Mouse (Mus musculus) neural tube, embryonic 11.5 days (tissue): Measurements from ENCODE around the gene H2-DMb2. TPM values are rescaled to one million over a fixed set of nuclear protein-coding genes. Genes with fewer than 3 reads are reported as not detected.

ENCODE experiments used
- ATAC-seq: fragments of 200-750 bp; cut with Nextera tagmentation; 2 replicates; pipeline ENCODE4 v1.8.0; 2017; ENCODE audit warnings: moderate number of reproducible peaks, mild to moderate bottlenecking, moderate TSS enrichment, moderate library complexity; ENCODE audit not compliant: insufficient read depth, low FRiP score, low TSS enrichment
- DNase-seq: peaks from one replicate; pipeline ENCODE4 v3.0.0-alpha.2; 2015; ENCODE audit warnings: low spot score
- H3K27ac ChIP-seq: fragments of 300-500 bp; sonication (generic); 2 replicates; pipeline ENCODE4 v1.5.1; 2014; ENCODE audit warnings: low read depth, mild to moderate bottlenecking, low read length
- H3K27me3 ChIP-seq: fragments of 300-500 bp; sonication (generic); 2 replicates; pipeline ENCODE4 v1.6.1; 2014; ENCODE audit warnings: mild to moderate bottlenecking, low read length, mixed read lengths; ENCODE audit not compliant: control insufficient read depth, insufficient read depth
- H3K36me3 ChIP-seq: fragments of 300-500 bp; sonication (generic); 2 replicates; pipeline ENCODE4 v1.6.1; 2014; ENCODE audit warnings: mild to moderate bottlenecking, low read length, moderate library complexity, mixed read lengths; ENCODE audit not compliant: control insufficient read depth, insufficient read depth
- H3K4me1 ChIP-seq: fragments of 300-500 bp; sonication (generic); 2 replicates; pipeline ENCODE4 v1.6.1; 2014; ENCODE audit warnings: low read length, mixed read lengths; ENCODE audit not compliant: control insufficient read depth, insufficient read depth
- H3K4me2 ChIP-seq: fragments of 300-500 bp; sonication (generic); 2 replicates; pipeline ENCODE4 v1.6.1; 2014; ENCODE audit warnings: low read depth, mild to moderate bottlenecking, moderate library complexity
- H3K4me3 ChIP-seq: fragments of 300-500 bp; sonication (generic); 2 replicates; pipeline ENCODE4 v1.5.1; 2014; ENCODE audit warnings: low read depth, low read length
- H3K9ac ChIP-seq: fragments of 300-500 bp; sonication (generic); 2 replicates; pipeline ENCODE4 v1.6.1; 2014; ENCODE audit warnings: mild to moderate bottlenecking, low read length
- H3K9me3 ChIP-seq: fragments of 300-500 bp; sonication (generic); 2 replicates; pipeline ENCODE4 v1.6.1; 2016; ENCODE audit warnings: low read length; ENCODE audit not compliant: control insufficient read depth
- WGBS: fragments of 180-500 bp; shearing (Covaris S2); extraction: QIAGEN DNeasy Blood & Tissue Kit; methylation state at CpG from one replicate; pipeline ENCODE4 v1.1.7; 2014; 5-methylcytosine and 5-hydroxymethylcytosine counted together
- polyA plus RNA-seq: library from polyadenylated mRNA; unstranded; fragments of >200 nt; fragmentation: Nextera tagmentation; extraction: Ambion mirVana; gene quantifications from 2 replicates; pipeline ENCODE4 v1.2.1, GENCODE M21; 2014

H2-DMb2 gene
- not detected in 2 replicates for polyA plus RNA-seq

DNA sequence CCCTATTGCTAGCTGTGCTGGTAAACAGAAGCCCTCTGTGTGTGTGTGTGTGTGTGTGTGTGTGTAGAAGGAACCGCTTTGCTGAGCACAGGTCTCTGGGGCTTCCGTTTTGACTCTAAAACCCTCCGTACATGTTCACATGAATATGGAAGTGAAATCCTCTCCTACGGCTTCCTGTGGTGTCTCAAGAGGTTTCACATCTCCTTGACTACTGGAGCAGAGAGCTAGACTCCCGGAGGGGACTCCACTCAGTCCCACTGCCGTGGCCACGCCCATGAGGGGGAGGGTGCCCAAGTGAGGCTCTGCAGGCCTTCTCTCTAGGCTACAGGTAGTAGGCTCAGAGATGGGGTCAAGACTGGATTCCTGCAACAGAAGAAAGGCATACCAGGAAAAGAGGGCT is at the start of gene H2-DMb2:
Gene H2-DMb2, plus strand, starts transcription at position 275 of the 400 bp plus-strand sequence.
- ATAC-seq, result no peak
- peaks cover 22% of the 10 kb centered on the region for H3K27me3 ChIP-seq

DNA sequence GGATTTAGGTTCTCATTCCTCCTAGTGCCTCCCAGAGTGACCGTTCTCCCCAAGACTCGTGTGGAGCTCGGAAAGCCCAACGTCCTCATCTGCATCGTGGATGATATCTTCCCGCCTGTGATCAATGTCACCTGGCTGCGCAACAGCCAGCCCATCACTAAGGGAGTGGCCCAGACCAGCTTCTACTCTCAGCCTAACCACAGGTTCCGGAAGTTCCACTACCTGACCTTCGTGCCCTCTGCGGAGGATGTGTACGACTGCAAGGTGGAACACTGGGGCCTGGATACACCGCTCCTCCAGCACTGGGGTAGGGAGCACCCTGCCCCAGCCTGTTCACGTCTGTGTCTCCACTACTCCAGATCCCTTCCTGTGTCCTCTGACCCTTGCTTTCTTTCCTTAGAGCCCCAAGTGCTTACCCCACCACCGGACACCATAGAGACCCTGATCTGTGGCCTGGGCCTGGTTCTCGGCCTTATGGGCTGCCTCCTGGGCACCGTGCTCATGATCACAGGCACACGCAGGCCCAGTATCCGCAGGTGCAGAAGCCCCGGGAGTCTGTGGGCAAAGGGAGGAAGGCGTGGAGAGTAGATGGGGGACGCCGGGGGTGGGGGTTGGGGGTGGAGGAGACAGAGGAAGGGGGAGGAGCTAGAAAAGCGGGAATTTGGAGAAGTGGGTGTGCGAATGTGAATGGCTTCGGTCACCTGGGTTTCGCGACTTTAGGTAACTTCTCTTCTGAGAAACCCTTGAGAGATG is 48.6 kb upstream of the H2-DMb2 start:
- H3K4me2 ChIP-seq, result no peak overlapping the region
- ATAC-seq (no peak), DNase-seq (no peak)
- H3K36me3 ChIP-seq, result no peaks in the 10 kb centered on the region
- H3K4me1 ChIP-seq, result no peaks in the 10 kb centered on the region
- H3K27me3 ChIP-seq, result no peaks in the 10 kb centered on the region
- no peaks in the 10 kb centered on the region for H3K9me3 ChIP-seq
- H3K27ac ChIP-seq, result no peak overlapping the region
- no peak overlapping the region for H3K4me3 ChIP-seq
- 84% methylated on average over 27 of the region's 27 CpGs for WGBS
- no peak overlapping the region for H3K9ac ChIP-seq

More for the DNA sequence above, at the start of gene H2-DMb2:
- H3K36me3 ChIP-seq, result no peaks in the 10 kb centered on the region
- H3K4me3 ChIP-seq, result no peak within 1 kb of the TSS
- 45% methylated on average over 7 of the region's 7 CpGs for WGBS
- H3K4me1 ChIP-seq, result no peaks in the 10 kb centered on the region
- DNase-seq, result no peak
- H3K27ac ChIP-seq, result no peak within 1 kb of the TSS
- H3K9ac ChIP-seq, result no peak within 1 kb of the TSS
- no peak within 1 kb of the TSS for H3K4me2 ChIP-seq
- no peaks in the 10 kb centered on the region for H3K9me3 ChIP-seq

DNA sequence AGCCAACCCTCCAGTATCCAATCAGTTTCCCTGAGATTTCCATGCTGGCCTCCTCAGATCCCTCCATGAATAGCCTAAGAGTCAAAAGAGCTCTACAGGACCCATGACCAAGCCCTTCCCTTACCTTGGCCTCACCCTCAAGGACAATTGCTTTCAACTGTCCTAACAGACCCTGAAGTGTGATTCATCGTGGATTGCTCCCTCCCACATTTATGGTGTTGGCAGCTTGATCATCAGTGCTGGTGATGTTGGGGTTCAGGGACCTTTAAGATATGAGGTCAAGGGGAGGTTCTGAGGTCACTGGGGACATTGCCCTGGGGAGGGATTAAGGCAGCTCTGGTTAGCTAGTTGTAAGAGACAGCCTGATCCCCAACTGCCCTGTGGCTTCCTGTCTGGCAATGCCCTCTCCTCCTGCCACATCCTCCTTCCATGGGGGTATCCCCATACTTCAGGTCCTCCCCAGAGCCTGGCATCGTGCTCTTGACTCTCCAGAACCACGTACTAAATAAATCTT is 46.6 kb upstream of the H2-DMb2 start:
- ATAC-seq (no peak), DNase-seq (no peak)
- Histone ChIP-seq H3K4me1 (0 out of 2 replicates have a peak, but pooled peaks cover 2% of the 10 kb centered on the region), H3K36me3 (no peaks in the 10 kb centered on the region), H3K4me2 (no peak overlapping the region), H3K4me3 (no peak overlapping the region), H3K9ac (no peak overlapping the region), H3K9me3 (no peaks in the 10 kb centered on the region), H3K27me3 (no peaks in the 10 kb centered on the region), H3K27ac (no peak overlapping the region)
- 72% methylated on average over 3 of the region's 3 CpGs for WGBS

DNA sequence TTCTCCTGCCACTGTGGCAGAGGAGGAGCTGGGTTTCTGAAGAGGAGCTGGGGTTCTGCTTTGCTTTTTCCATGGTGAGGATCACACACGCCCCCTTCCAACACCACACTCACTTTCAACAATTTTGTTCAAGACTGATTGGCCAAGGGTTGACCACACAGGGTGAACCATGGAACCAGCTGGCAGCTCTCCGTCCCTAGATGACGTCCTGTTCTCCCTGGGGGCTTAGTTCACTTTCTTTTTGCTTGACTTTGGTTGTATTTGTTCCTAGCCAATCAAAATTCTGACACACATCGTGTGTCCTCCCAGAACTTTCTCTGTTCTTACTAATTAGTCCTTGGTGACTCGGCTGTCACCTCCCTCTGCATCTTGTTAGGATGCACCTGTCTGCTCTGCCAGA is 45.8 kb upstream of the H2-DMb2 start:
- no peak for ATAC-seq
- no peak overlapping the region for H3K27ac ChIP-seq
- no peaks in the 10 kb centered on the region for H3K27me3 ChIP-seq
- no peaks in the 10 kb centered on the region for H3K36me3 ChIP-seq
- H3K4me2 ChIP-seq, result no peak overlapping the region
- H3K4me3 ChIP-seq, result no peak overlapping the region
- H3K4me1 ChIP-seq, result 0 out of 2 replicates have a peak, but pooled peaks cover 4% of the 10 kb centered on the region
- WGBS, result 63% methylated on average over 5 of the region's 5 CpGs
- DNase-seq, result no peak
- no peak overlapping the region for H3K9ac ChIP-seq
- H3K9me3 ChIP-seq, result no peaks in the 10 kb centered on the region

DNA sequence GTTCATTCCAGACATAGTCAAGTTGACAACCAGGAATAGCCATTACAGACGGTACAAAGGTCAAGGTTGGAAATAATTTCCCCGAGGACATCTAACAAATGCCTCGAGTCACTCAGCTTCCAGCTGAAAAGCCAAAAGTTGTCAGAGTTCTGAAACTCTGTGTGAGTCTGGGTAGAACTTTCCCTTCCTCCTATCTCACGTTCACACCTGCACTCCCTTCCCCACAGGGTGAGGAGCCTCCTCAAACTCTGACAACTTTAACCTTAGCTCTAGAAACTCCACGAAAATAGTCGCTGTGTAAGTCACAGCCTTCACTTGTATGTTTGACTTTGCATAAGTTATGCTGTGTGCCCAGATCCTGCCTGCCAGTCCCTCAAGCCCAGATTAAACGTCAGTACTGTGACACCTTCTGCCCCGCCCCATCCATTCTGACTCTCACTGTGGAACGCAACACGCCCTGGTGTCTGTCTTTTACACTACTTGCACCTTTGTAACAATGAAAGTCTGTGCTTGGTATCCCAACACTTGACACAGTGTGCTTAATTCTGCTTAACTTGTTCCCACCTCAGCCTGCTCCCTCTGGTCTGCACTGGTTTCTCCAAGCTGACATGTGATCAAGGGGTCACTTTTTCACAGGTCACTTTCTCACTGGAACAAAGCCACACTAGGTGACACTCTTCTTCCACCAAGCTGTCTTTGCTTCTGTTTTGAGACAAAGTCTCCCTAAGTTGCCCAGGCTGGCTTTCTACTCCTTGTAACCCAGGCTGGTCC is 44.2 kb upstream of the H2-DMb2 start:
- 60% methylated on average over 10 of the region's 10 CpGs for WGBS
- Histone ChIP-seq H3K27me3 (no peaks in the 10 kb centered on the region), H3K4me1 (0 out of 2 replicates have a peak, but pooled peaks cover 4% of the 10 kb centered on the region), H3K27ac (no peak overlapping the region), H3K4me2 (no peak overlapping the region), H3K9me3 (no peaks in the 10 kb centered on the region), H3K9ac (no peak overlapping the region), H3K36me3 (no peaks in the 10 kb centered on the region), H3K4me3 (no peak overlapping the region)
- DNase-seq (no peak), ATAC-seq (no peak)

DNA sequence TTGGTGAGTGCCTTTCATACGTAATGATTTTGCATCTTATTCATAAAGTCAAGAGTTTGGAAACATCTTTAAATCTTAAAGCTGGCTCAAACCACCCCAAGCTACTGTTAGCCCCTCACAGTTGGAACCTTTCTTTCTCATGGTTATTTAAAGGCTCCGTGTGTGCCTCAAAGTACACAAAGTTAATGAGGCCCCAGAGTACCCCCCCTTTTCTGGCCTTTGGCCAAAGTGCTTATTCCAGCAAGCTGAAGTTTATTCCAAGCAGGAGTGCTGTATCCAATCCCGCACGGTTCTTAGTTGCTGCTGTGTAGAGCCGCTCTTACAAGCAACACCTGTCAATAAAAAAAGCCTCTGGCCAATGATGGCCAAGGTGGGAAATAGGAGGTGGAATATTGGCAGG is 43.6 kb upstream of the H2-DMb2 start:
- no peak overlapping the region for H3K27ac ChIP-seq
- 68% methylated on average over 5 of the region's 5 CpGs for WGBS
- no peak for ATAC-seq
- H3K27me3 ChIP-seq, result no peaks in the 10 kb centered on the region
- H3K4me2 ChIP-seq, result no peak overlapping the region
- no peak overlapping the region for H3K9ac ChIP-seq
- no peak for DNase-seq
- H3K36me3 ChIP-seq, result no peaks in the 10 kb centered on the region
- 0 out of 2 replicates have a peak, but pooled peaks cover 4% of the 10 kb centered on the region for H3K4me1 ChIP-seq
- no peak overlapping the region for H3K4me3 ChIP-seq
- no peaks in the 10 kb centered on the region for H3K9me3 ChIP-seq

DNA sequence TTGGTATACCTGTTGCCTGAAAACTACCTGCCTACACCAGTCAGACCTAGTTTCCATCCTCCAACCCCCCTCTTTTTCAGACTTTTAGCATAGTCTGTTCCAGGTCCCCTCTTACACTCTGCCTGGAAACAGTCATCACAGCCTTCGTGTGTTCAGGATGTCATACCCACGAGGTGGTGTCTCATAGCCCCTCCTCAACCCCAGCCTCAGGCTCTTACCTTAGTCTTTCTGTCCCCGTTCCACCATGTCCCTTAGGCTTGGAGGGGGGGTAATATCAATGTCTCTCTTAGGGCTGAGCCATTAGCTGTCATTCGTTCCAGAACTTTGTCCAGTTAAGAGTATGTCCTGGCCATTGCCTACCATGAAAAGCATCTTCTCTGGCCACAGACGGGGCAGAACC is 41.9 kb upstream of the H2-DMb2 start:
- WGBS, result 37% methylated on average over 5 of the region's 5 CpGs

DNA sequence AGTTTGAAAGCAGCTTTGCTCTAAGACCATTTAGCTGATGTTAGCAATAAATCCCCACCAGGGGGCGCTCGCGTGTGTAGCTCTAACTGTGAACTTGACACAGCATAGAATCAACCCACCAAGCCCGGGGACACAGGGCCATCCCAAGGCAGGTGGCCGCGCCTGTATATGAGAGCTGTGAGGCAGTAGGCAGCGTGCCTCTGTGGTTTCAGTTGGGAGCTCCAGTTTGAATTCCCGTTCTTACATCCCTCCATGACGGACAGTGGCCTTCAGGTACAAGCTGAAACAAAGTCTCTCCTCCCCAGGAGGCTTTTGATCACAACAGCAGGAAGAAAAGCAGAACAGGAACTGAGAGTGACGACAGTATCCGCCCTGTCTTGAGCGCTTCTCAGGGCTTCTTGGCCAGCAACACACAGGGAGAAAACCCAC is 41.5 kb upstream of the H2-DMb2 start:
- Histone ChIP-seq H3K27me3 (no peaks in the 10 kb centered on the region), H3K4me2 (peak overlapping the region; percentile 28; the same call in 1 of the 2 replicates), H3K4me1 (0 out of 2 replicates have a peak, but pooled peaks cover 4% of the 10 kb centered on the region), H3K9ac (no peak overlapping the region; the same call in 1 of the 2 replicates), H3K27ac (no peak overlapping the region), H3K4me3 (0 out of 2 replicates have a peak overlapping the region, but pooled peaks have one; percentile 8), H3K36me3 (no peaks in the 10 kb centered on the region), H3K9me3 (no peaks in the 10 kb centered on the region)
- 6% methylated on average over 12 of the region's 12 CpGs for WGBS
- 0 out of 2 replicates have a peak, but pooled peaks have one; percentile 27 for ATAC-seq
- peak; percentile 93 for DNase-seq

More for the DNA sequence above, 41.9 kb upstream of the H2-DMb2 start:
- H3K4me2 ChIP-seq, result no peak overlapping the region; the same call in 1 of the 2 replicates
- no peaks in the 10 kb centered on the region for H3K27me3 ChIP-seq
- no peaks in the 10 kb centered on the region for H3K36me3 ChIP-seq
- DNase-seq, result no peak
- H3K9me3 ChIP-seq, result no peaks in the 10 kb centered on the region
- no peak overlapping the region for H3K4me3 ChIP-seq
- no peak overlapping the region for H3K27ac ChIP-seq
- no peak overlapping the region for H3K9ac ChIP-seq
- ATAC-seq, result 0 out of 2 replicates have a peak, but pooled peaks have one; percentile 23
- H3K4me1 ChIP-seq, result 0 out of 2 replicates have a peak, but pooled peaks cover 4% of the 10 kb centered on the region
